Comparison of ENCODE assay signal across 21 mouse cellular contexts in the genomic region with DNA sequence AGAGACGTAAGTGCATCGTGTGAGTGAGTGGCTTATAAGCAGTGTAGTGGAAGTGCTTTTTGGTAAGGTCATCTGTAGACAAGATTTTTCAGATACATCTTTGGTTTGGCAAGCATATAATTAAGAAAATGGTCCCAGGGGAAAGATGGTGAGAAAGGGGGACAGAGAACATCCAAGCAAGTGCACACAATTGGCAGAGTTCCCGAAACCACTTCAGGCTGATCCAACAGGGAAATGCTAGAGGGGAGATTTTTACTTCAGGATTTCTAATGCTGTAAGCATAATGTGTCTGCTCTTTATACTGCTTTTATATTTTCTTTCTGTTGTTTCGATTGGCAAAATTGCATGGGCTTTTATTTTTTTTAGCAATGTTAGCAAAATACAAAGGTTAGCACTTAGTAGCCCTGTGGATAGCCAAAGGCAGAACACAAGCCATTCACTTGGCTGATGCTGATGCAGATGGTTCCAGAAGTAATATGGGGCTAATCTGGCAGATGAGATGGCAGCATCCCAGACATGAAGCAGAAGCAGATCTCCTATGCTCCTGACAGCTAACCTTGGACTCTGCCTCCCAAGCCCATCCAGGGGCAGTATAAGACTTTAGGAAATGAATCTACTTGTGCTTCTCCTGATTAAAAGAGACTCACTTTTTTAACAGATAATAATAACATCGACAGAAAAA.
DNase-seq lines count a peak whose midpoint lies in the region; ATAC-seq and TF ChIP-seq lines count a peak whose summit lies in the region.
"Had no signal": no experiment of that assay in that cellular context is flagged by ENCODE, and none has a peak within 500 bp of the region (broad histone marks: within the 10 kb centered on the region; RNA-seq: fewer than 3 reads in every experiment).

No protein-coding gene starts in this region.

- H3K27me3 ChIP-seq in forebrain, embryonic 15.5 days: no peaks in the 10 kb centered on the region
- no peaks in the 10 kb centered on the region for H3K27me3 ChIP-seq in forebrain, embryonic 10.5 days (ENCODE audit: poor library complexity, severe bottlenecking)
- H3K27me3 ChIP-seq in lung, embryonic 14.5 days (ENCODE audit: insufficient read depth, low read length): no peaks in the 10 kb centered on the region
- H3K27me3 ChIP-seq in kidney, adult 2 months (replicated peaks; ENCODE audit: control insufficient read depth, insufficient read depth, low read length): no peaks in the 10 kb centered on the region
- H3K27me3 ChIP-seq: embryonic facial prominence, embryonic 15.5 days; heart, embryonic 12.5 days; intestine, embryonic 15.5 days; kidney, embryonic 15.5 days had no signal

- H3K4me1 ChIP-seq in forebrain, embryonic 15.5 days: peaks cover 5% of the 10 kb centered on the region; the same call in 1 of the 2 replicates
- 0 out of 2 replicates have a peak, but pooled peaks cover 4% of the 10 kb centered on the region for H3K4me1 ChIP-seq in forebrain, embryonic 10.5 days
- H3K4me1 ChIP-seq in lung, embryonic 14.5 days (ENCODE audit: insufficient read depth): no peaks in the 10 kb centered on the region
- no peaks in the 10 kb centered on the region for H3K4me1 ChIP-seq in kidney, adult 2 months (ENCODE audit: control insufficient read depth, insufficient read depth, low read length)
- H3K4me1 ChIP-seq: embryonic facial prominence, embryonic 15.5 days; heart, embryonic 12.5 days; intestine, embryonic 15.5 days; kidney, embryonic 15.5 days had no signal

- 57% methylated on average over 5 of the region's 5 CpGs for WGBS in forebrain, embryonic 15.5 days
- WGBS in forebrain, embryonic 10.5 days: 84% methylated on average over 5 of the region's 5 CpGs
- WGBS in lung, embryonic 14.5 days: 64% methylated on average over 5 of the region's 5 CpGs
- 79% methylated on average over 5 of the region's 5 CpGs for WGBS in kidney, adult 2 months

- H3K36me3 ChIP-seq in forebrain, embryonic 15.5 days: no peaks in the 10 kb centered on the region
- H3K36me3 ChIP-seq in forebrain, embryonic 10.5 days (replicated peaks): no peaks in the 10 kb centered on the region
- no peaks in the 10 kb centered on the region for H3K36me3 ChIP-seq in lung, embryonic 14.5 days (ENCODE audit: insufficient read depth)
- H3K36me3 ChIP-seq in kidney, adult 2 months (ENCODE audit: control insufficient read depth, insufficient read depth, low read length): no peaks in the 10 kb centered on the region
- H3K36me3 ChIP-seq: embryonic facial prominence, embryonic 15.5 days; heart, embryonic 12.5 days; intestine, embryonic 15.5 days; kidney, embryonic 15.5 days had no signal

- H3K27ac ChIP-seq in forebrain, embryonic 15.5 days (replicated peaks): no peak overlapping the region
- H3K27ac ChIP-seq in forebrain, embryonic 10.5 days: no peak overlapping the region
- no peak overlapping the region for H3K27ac ChIP-seq in lung, embryonic 14.5 days (ENCODE audit: low read depth)
- no peak overlapping the region for H3K27ac ChIP-seq in kidney, adult 2 months (ENCODE audit: insufficient read depth, low read depth, low read length)
- H3K27ac ChIP-seq: embryonic facial prominence, embryonic 15.5 days; intestine, embryonic 15.5 days; kidney, embryonic 15.5 days; macrophage had no signal

- no peaks in the 10 kb centered on the region for H3K9me3 ChIP-seq in forebrain, embryonic 15.5 days
- no peaks in the 10 kb centered on the region for H3K9me3 ChIP-seq in forebrain, embryonic 10.5 days
- no peaks in the 10 kb centered on the region for H3K9me3 ChIP-seq in lung, embryonic 14.5 days (ENCODE audit: low read depth, low read length)
- H3K9me3 ChIP-seq: embryonic facial prominence, embryonic 15.5 days; heart, embryonic 12.5 days; intestine, embryonic 15.5 days; kidney, embryonic 15.5 days had no signal

- peak; percentile 48; the same call in 1 of the 2 replicates for ATAC-seq in forebrain, embryonic 15.5 days (replicated peaks)
- ATAC-seq in lung, embryonic 14.5 days (ENCODE audit: insufficient read depth): no peak
- ATAC-seq: intestine, embryonic 15.5 days; midbrain, embryonic 16.5 days had no signal

- H3K4me3 ChIP-seq in forebrain, embryonic 15.5 days: no peak overlapping the region
- H3K4me3 ChIP-seq in forebrain, embryonic 10.5 days: no peak overlapping the region
- H3K4me3 ChIP-seq in lung, embryonic 14.5 days (ENCODE audit: low read depth, low read length): no peak overlapping the region
- no peak overlapping the region for H3K4me3 ChIP-seq in kidney, adult 2 months (ENCODE audit: insufficient read depth, low read depth, low read length)
- H3K4me3 ChIP-seq: embryonic facial prominence, embryonic 15.5 days; heart, embryonic 12.5 days; intestine, embryonic 15.5 days; kidney, embryonic 15.5 days had no signal

- H3K9ac ChIP-seq in forebrain, embryonic 15.5 days (replicated peaks): no peak overlapping the region
- no peak overlapping the region for H3K9ac ChIP-seq in lung, embryonic 14.5 days
- H3K9ac ChIP-seq: embryonic facial prominence, embryonic 15.5 days; heart, embryonic 12.5 days; intestine, embryonic 15.5 days; kidney, embryonic 15.5 days had no signal

- no peak for TF ChIP-seq CTCF in lung, embryonic 14.5 days (IDR thresholded peaks at IDR 0.05; ENCODE audit: low read depth)
- no peak for TF ChIP-seq CTCF in kidney, adult 2 months (conservative IDR thresholded peaks at IDR 0.05; ENCODE audit: insufficient read depth, insufficient read length, low read depth, low read length)

- DNase-seq in forebrain, embryonic 10.5 days (ENCODE audit: extremely low spot score, low spot score): no peak
- DNase-seq in lung, embryonic 14.5 days: peak; percentile 58
- DNase-seq in lung, postnatal 36 days: no peak
- peak; percentile 47 for DNase-seq in adipocyte (ENCODE audit: low spot score)
- DNase-seq in gonadal fat pad, adult 2 months (ENCODE audit: low read depth): peak; percentile 28
- DNase-seq in right cerebral cortex, postnatal 4 days: no peak
- DNase-seq in kidney, adult 2 months: no peak
- DNase-seq: adrenal gland, adult 8-10 months; cerebellum, adult 2 months; gastrocnemius, postnatal 36 days; lung, adult 2 months; right cerebral cortex, postnatal 25 days; thymus, postnatal 14 days had no signal

- H3K4me2 ChIP-seq in forebrain, embryonic 15.5 days (replicated peaks): no peak overlapping the region
- H3K4me2 ChIP-seq in lung, embryonic 14.5 days: no peak overlapping the region
- H3K4me2 ChIP-seq: embryonic facial prominence, embryonic 15.5 days; heart, embryonic 12.5 days; intestine, embryonic 15.5 days; kidney, embryonic 15.5 days; liver, embryonic 11.5 days had no signal

- no peak for TF ChIP-seq POLR2A in kidney, adult 2 months (IDR thresholded peaks at IDR 0.05; ENCODE audit: low read depth, low read length)

Comparison
In these comparisons a context has a peak if more than half of its experiments do, and no peak if none do; other contexts are left out.
1. DNase-seq: peak in lung, embryonic 14.5 days (single experiment), adipocyte (single experiment) and gonadal fat pad, adult 2 months (single experiment); none in forebrain, embryonic 10.5 days (single experiment), lung, postnatal 36 days (single experiment), right cerebral cortex, postnatal 4 days (single experiment) and kidney, adult 2 months (single experiment).